Comparison of ENCODE assay signal across 28 mouse cellular contexts in the genomic region with DNA sequence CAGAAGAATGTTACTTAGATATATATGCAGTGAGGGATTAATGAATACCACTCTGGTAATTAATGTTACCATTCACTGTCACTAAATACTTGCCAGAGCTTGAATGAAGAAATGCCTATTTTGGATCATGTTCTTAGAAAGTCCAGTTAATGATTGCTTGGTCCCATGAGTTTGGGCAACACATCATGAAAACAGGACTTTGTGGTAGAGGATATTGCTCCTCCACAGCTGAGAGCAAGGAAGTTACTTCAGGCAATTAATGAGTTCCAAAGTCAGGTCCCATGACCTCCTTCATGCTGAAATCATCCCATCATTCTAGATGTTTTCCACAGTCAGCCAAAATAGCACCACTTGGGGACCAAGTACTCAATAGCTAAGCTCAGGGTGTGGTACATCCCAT.
DNase-seq lines count a peak whose midpoint lies in the region; ATAC-seq and TF ChIP-seq lines count a peak whose summit lies in the region.
"Had no signal": no experiment of that assay in that cellular context is flagged by ENCODE, and none has a peak within 500 bp of the region (broad histone marks: within the 10 kb centered on the region; RNA-seq: fewer than 3 reads in every experiment).

No protein-coding gene starts in this region.

- H3K27me3 ChIP-seq in kidney, adult 2 months (replicated peaks; ENCODE audit: control insufficient read depth, insufficient read depth, low read length): no peaks in the 10 kb centered on the region
- H3K27me3 ChIP-seq in liver, adult 2 months (ENCODE audit: control insufficient read depth, insufficient read depth, low read length): no peaks in the 10 kb centered on the region
- H3K27me3 ChIP-seq in kidney, postnatal 0 days (ENCODE audit: insufficient read depth, low read length): no peaks in the 10 kb centered on the region
- H3K27me3 ChIP-seq: CH12.LX; forebrain, embryonic 15.5 days; heart, embryonic 12.5 days; heart, embryonic 15.5 days; hindbrain, embryonic 13.5 days had no signal

- TF ChIP-seq POLR2A in kidney, adult 2 months (IDR thresholded peaks at IDR 0.05; ENCODE audit: low read depth, low read length): no peak
- no peak for TF ChIP-seq POLR2A in liver, adult 2 months (IDR thresholded peaks at IDR 0.05; ENCODE audit: extremely low read depth, insufficient read depth, low read length)

- peaks cover 10% of the 10 kb centered on the region; the same call in 1 of the 2 replicates for H3K4me1 ChIP-seq in kidney, adult 2 months (ENCODE audit: control insufficient read depth, insufficient read depth, low read length)
- H3K4me1 ChIP-seq in liver, adult 2 months (ENCODE audit: control insufficient read depth, insufficient read depth, low read length): no peaks in the 10 kb centered on the region
- H3K4me1 ChIP-seq in kidney, postnatal 0 days (replicated peaks; ENCODE audit: insufficient read depth, low read length): no peaks in the 10 kb centered on the region
- H3K4me1 ChIP-seq: forebrain, embryonic 10.5 days; forebrain, embryonic 15.5 days; heart, embryonic 12.5 days; heart, embryonic 15.5 days; hindbrain, embryonic 10.5 days; hindbrain, embryonic 13.5 days had no signal

- TF ChIP-seq CTCF in kidney, adult 2 months (conservative IDR thresholded peaks at IDR 0.05; ENCODE audit: insufficient read depth, insufficient read length, low read depth, low read length): no peak
- TF ChIP-seq CTCF in liver, adult 2 months (IDR thresholded peaks at IDR 0.05; ENCODE audit: low read depth, low read length): no peak
- TF ChIP-seq CTCF in kidney, postnatal 0 days (IDR thresholded peaks at IDR 0.05; ENCODE audit: low read depth): no peak

- no peak overlapping the region for H3K4me2 ChIP-seq in kidney, postnatal 0 days (ENCODE audit: low read length)
- H3K4me2 ChIP-seq: forebrain, embryonic 15.5 days; heart, embryonic 12.5 days; heart, embryonic 15.5 days; hindbrain, embryonic 13.5 days had no signal

- H3K9me3 ChIP-seq in kidney, postnatal 0 days (replicated peaks; ENCODE audit: low read length): no peaks in the 10 kb centered on the region
- H3K9me3 ChIP-seq: forebrain, embryonic 15.5 days; G1E; heart, embryonic 12.5 days; heart, embryonic 15.5 days; hindbrain, embryonic 10.5 days; hindbrain, embryonic 13.5 days had no signal

- no peaks in the 10 kb centered on the region for H3K36me3 ChIP-seq in kidney, adult 2 months (ENCODE audit: control insufficient read depth, insufficient read depth, low read length)
- H3K36me3 ChIP-seq in liver, adult 2 months (ENCODE audit: control insufficient read depth, insufficient read depth, low read length): no peaks in the 10 kb centered on the region
- no peaks in the 10 kb centered on the region for H3K36me3 ChIP-seq in kidney, postnatal 0 days (ENCODE audit: insufficient read depth, low read length)
- H3K36me3 ChIP-seq: forebrain, embryonic 10.5 days; forebrain, embryonic 15.5 days; G1E; heart, embryonic 12.5 days; heart, embryonic 15.5 days; hindbrain, embryonic 10.5 days; hindbrain, embryonic 13.5 days had no signal

- ATAC-seq in kidney, postnatal 0 days (replicated peaks; ENCODE audit: low FRiP score, low read depth): peak; percentile 79
- no peak for ATAC-seq in megakaryocyte, adult 5-6 weeks (ENCODE audit: poor library complexity, severe bottlenecking)
- ATAC-seq: activated CD4-positive, CD25-positive, alpha-beta regulatory T cell, adult 4 months; forebrain, embryonic 15.5 days; hindbrain, embryonic 16.5 days had no signal

- no peak overlapping the region for H3K9ac ChIP-seq in liver, adult 2 months (ENCODE audit: low read depth, low read length)
- no peak overlapping the region for H3K9ac ChIP-seq in kidney, postnatal 0 days (ENCODE audit: low read depth, low read length)
- H3K9ac ChIP-seq: forebrain, embryonic 15.5 days; heart, embryonic 12.5 days; heart, embryonic 15.5 days; hindbrain, embryonic 13.5 days had no signal

- no peak overlapping the region for H3K4me3 ChIP-seq in kidney, adult 2 months (ENCODE audit: insufficient read depth, low read depth, low read length)
- no peak overlapping the region for H3K4me3 ChIP-seq in liver, adult 2 months (ENCODE audit: insufficient read depth, low read depth, low read length)
- no peak overlapping the region for H3K4me3 ChIP-seq in kidney, postnatal 0 days (replicated peaks; ENCODE audit: low read depth, low read length)
- H3K4me3 ChIP-seq: forebrain, embryonic 10.5 days; forebrain, embryonic 15.5 days; heart, embryonic 12.5 days; heart, embryonic 15.5 days; hindbrain, embryonic 10.5 days; hindbrain, embryonic 13.5 days had no signal

- no peak overlapping the region for H3K27ac ChIP-seq in kidney, adult 2 months (ENCODE audit: insufficient read depth, low read depth, low read length)
- H3K27ac ChIP-seq in liver, adult 2 months (replicated peaks; ENCODE audit: insufficient read depth, low read depth, low read length): no peak overlapping the region
- H3K27ac ChIP-seq in kidney, postnatal 0 days: no peak overlapping the region
- H3K27ac ChIP-seq: forebrain, embryonic 10.5 days; forebrain, embryonic 15.5 days; heart, embryonic 15.5 days; hindbrain, embryonic 10.5 days; hindbrain, embryonic 13.5 days had no signal

- DNase-seq in kidney, adult 2 months: peak; percentile 90
- DNase-seq in kidney, postnatal 4 days: no peak
- peak; percentile 27 for DNase-seq in liver, adult 2 months (ENCODE audit: extremely low read depth, low read depth, low spot score)
- DNase-seq in liver: no peak
- peak; percentile 12 for DNase-seq in kidney, postnatal 0 days (ENCODE audit: low spot score)
- peak; percentile 42 to 79 for DNase-seq in kidney, postnatal 36 days
- DNase-seq in cerebellum, postnatal 25 days: no peak
- DNase-seq: adrenal gland, adult 8-10 months; adrenal gland, postnatal 25 days; B cell, adult 2 months; cerebellum, adult 11-12 months; cerebellum, adult 8-10 months; cerebellum, postnatal 10 days; gastrocnemius, postnatal 25 days; heart, adult 18-20 months; heart, postnatal 10 days; heart, postnatal 36 days had no signal

- H3K79me2 ChIP-seq in liver, adult 2 months (ENCODE audit: control insufficient read depth, insufficient read depth, low read length): no peaks in the 10 kb centered on the region

Comparison
In these comparisons a context has a peak if more than half of its experiments do, and no peak if none do; other contexts are left out.
1. DNase-seq: peak in kidney, adult 2 months (single experiment), liver, adult 2 months (single experiment), kidney, postnatal 0 days (single experiment) and kidney, postnatal 36 days (2 of 2); none in kidney, postnatal 4 days (0 of 2), liver (single experiment) and cerebellum, postnatal 25 days (0 of 2).